Mouse (Mus musculus): ENCODE results near the gene Eps8l1.

GRCm38 (mm10) chr7:4508739-4509116 is 48.3 kb downstream of the Eps8l1 start:
- TF ChIP-seq GATA1 (IDR thresholded peaks at IDR 0.05; ENCODE audit: borderline replicate concordance, low read length) (no peak), CTCF (IDR thresholded peaks at IDR 0.05; ENCODE audit: low read depth, low read length) (no peak), TAL1 (conservative IDR thresholded peaks at IDR 0.05; ENCODE audit: low read depth, low read length) (no peak)
